Mouse (Mus musculus) myocyte (in vitro differentiated cells): ENCODE data around the gene Prkcq. TPM values are rescaled to one million over a fixed set of nuclear protein-coding genes. Genes with fewer than 3 reads are reported as not detected.

Experiments used
- H3K27me3 ChIP-seq: one replicate; pipeline ENCODE4 v1.6.1; 2011; ENCODE audit not compliant: control insufficient read depth, insufficient read depth, insufficient read length
- H3K36me3 ChIP-seq: one replicate; pipeline ENCODE4 v1.6.1; 2011; ENCODE audit not compliant: control insufficient read depth, insufficient read depth
- H3K4me2 ChIP-seq: one replicate; pipeline ENCODE4 v1.6.1; 2011; ENCODE audit warnings: low read depth, control low read depth
- H3K4me3 ChIP-seq: one replicate; pipeline ENCODE4 v1.5.1; 2011; ENCODE audit warnings: mild to moderate bottlenecking, control low read depth, moderate library complexity
- H3K79me2 ChIP-seq: one replicate; pipeline ENCODE4 v1.6.1; 2011; ENCODE audit not compliant: control insufficient read depth, insufficient read depth
- H3ac ChIP-seq: one replicate; pipeline ENCODE4 v1.6.1; 2011; ENCODE audit not compliant: control insufficient read depth, insufficient read length
- CEBPB ChIP-seq: IDR thresholded peaks from 2 replicates; pipeline ENCODE4 v1.6.1; 2011; ENCODE audit warnings: mild to moderate bottlenecking, moderate library complexity; ENCODE audit not compliant: poor library complexity, insufficient read depth, severe bottlenecking
- E2F4 ChIP-seq: IDR thresholded peaks from one replicate; pipeline ENCODE4 v1.6.1; 2011; ENCODE audit warnings: mild to moderate bottlenecking, control low read depth, moderate library complexity; ENCODE audit not compliant: insufficient read depth
- MAX ChIP-seq: IDR thresholded peaks from one replicate; pipeline ENCODE4 v1.6.1; 2011; ENCODE audit warnings: low read depth, mild to moderate bottlenecking, control low read depth
- MYOD1 ChIP-seq, 3 experiments: IDR thresholded peaks; one replicate each; pipeline ENCODE4 v1.6.1; 2011; ENCODE audit warnings: control low read depth in 2 of 3, low read depth in 2 of 3, mild to moderate bottlenecking in 2 of 3, moderate library complexity in 1 of 3; ENCODE audit not compliant: insufficient read length in 2 of 3, control insufficient read depth in 1 of 3
- MYOG ChIP-seq, 3 experiments: IDR thresholded peaks; one replicate each; pipeline ENCODE4 v1.6.1; 2011; ENCODE audit warnings: control low read depth in 2 of 3, low read depth in 2 of 3, mild to moderate bottlenecking in 2 of 3; ENCODE audit not compliant: insufficient read length in 2 of 3, control insufficient read depth in 1 of 3, insufficient read depth in 1 of 3
- POLR2A ChIP-seq: IDR thresholded peaks from one replicate; pipeline ENCODE4 v1.6.1; 2011; ENCODE audit warnings: low read depth, mild to moderate bottlenecking, control low read depth, moderate library complexity; ENCODE audit not compliant: insufficient read length
- POLR2AphosphoS2 ChIP-seq: IDR thresholded peaks from one replicate; pipeline ENCODE4 v1.6.1; 2011; ENCODE audit warnings: low read depth, control low read depth; ENCODE audit not compliant: insufficient read length
- REST ChIP-seq: IDR thresholded peaks from one replicate; pipeline ENCODE4 v1.6.1; 2011; ENCODE audit warnings: mild to moderate bottlenecking, control low read depth, moderate library complexity; ENCODE audit not compliant: insufficient read depth, insufficient read length
- SRF ChIP-seq: IDR thresholded peaks from one replicate; pipeline ENCODE4 v1.6.1; 2011; ENCODE audit warnings: low read depth; ENCODE audit not compliant: control insufficient read depth, insufficient read length
- TCF12 ChIP-seq: IDR thresholded peaks from one replicate; pipeline ENCODE4 v1.6.1; 2011; ENCODE audit warnings: mild to moderate bottlenecking, control low read depth; ENCODE audit not compliant: poor library complexity, insufficient read depth, severe bottlenecking
- TCF3 ChIP-seq: IDR thresholded peaks from one replicate; pipeline ENCODE4 v1.6.1; 2011; ENCODE audit warnings: low read depth, control low read depth; ENCODE audit not compliant: insufficient read length
- USF1 ChIP-seq: IDR thresholded peaks from one replicate; pipeline ENCODE4 v1.6.1; 2011; ENCODE audit warnings: low read depth, mild to moderate bottlenecking, control low read depth, moderate library complexity
- polyA plus RNA-seq: library from polyadenylated mRNA; unstranded; fragments of >200 nt; fragmentation: generic; extraction: Trizol; gene quantifications from one replicate; pipeline ENCODE4 v1.2.1, GENCODE M21; 2012; ENCODE audit warnings: missing spikeins

Prkcq gene
- polyA plus RNA-seq, 1 experiment: 0.02 TPM

DNA sequence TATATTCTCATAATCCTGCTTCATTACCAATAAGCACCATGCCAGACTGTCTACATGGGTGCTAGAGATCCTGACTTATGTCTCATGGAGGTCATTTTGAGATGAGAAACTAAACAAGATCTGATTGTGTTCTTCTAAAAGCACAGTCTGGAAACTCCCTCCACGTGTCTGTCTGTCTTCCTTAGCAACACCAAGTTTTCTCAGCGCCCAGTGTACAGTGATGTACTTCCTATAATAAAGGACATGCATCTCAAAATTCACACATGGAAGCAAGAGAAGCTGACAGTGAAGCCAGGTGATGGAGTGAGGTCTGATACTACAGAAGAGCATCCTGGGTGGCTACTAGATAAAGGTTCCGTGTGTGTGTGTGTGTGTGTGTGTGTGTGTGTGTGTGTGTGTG is 11.2 kb upstream of the Prkcq start:
- Histone ChIP-seq H3ac (no peak overlapping the region), H3K4me3 (no peak overlapping the region), H3K79me2 (no peaks in the 10 kb centered on the region), H3K36me3 (no peaks in the 10 kb centered on the region), H3K4me2 (no peak overlapping the region), H3K27me3 (no peaks in the 10 kb centered on the region)
- TF ChIP-seq CEBPB (no peak), E2F4 (no peak), POLR2AphosphoS2 (no peak), TCF3 (no peak), MYOG (IDR thresholded peaks at IDR 0.05; ENCODE audit: control insufficient read depth in 1 of 3, insufficient read depth in 1 of 3, insufficient read length in 2 of 3, low read depth in 2 of 3) (no peak)

DNA sequence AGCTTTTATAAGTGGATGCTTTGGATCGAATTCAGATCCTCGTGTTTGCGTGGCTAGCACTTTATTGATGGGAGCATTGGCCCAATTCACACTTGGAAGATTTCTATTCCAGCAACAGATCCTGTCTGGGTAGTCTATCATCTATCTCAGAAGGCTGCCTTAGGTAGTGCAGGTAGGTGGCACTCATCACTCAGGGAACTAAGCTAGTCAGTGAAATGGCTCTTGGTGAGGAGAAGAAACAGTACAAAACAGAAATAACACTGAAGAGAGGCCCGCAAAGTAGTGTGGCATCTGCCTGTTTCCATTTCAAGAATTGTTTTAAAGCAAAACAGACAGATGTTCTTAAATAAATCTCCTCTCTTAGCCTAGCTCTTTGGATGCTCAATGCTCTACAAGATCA is 10.6 kb upstream of the Prkcq start:
- Histone ChIP-seq H3K36me3 (no peaks in the 10 kb centered on the region), H3ac (no peak overlapping the region), H3K4me3 (no peak overlapping the region), H3K27me3 (no peaks in the 10 kb centered on the region), H3K79me2 (no peaks in the 10 kb centered on the region), H3K4me2 (no peak overlapping the region)
- TF ChIP-seq MYOG (IDR thresholded peaks at IDR 0.05; ENCODE audit: control insufficient read depth in 1 of 3, insufficient read depth in 1 of 3, insufficient read length in 2 of 3, low read depth in 2 of 3): no peak
- TF ChIP-seq CEBPB: no peak
- TF ChIP-seq USF1: no peak
- TF ChIP-seq TCF12: no peak
- TF ChIP-seq POLR2AphosphoS2: no peak
- no peak for TF ChIP-seq TCF3
- no peak for TF ChIP-seq SRF
- no peak for TF ChIP-seq POLR2A
- TF ChIP-seq MYOD1 (IDR thresholded peaks at IDR 0.05; ENCODE audit: control insufficient read depth in 1 of 3, insufficient read length in 2 of 3, low read depth in 2 of 3): no peak
- no peak for TF ChIP-seq REST
- no peak for TF ChIP-seq E2F4
- TF ChIP-seq MAX: no peak

DNA sequence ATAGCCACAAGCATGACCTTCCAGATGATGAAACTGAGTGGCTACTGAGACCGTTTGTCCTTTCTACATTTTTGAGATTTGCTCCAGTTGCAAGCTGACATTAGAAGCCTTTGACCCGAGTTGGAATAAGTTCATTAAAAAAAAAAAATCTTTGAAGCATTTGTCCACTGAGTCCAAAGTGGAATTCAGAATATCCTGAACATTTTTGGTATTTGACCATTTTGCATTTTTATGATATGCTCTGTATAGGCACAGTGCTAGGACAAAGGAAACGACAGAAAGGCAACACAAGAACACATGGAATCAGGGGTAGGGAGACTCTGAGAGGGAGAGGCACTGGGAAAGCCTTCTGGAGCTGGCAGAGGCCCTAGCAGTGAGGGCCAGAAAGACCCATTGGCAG is 9.2 kb upstream of the Prkcq start:
- Histone ChIP-seq H3K4me3 (no peak overlapping the region), H3K4me2 (no peak overlapping the region), H3ac (no peak overlapping the region), H3K36me3 (no peaks in the 10 kb centered on the region), H3K79me2 (no peaks in the 10 kb centered on the region), H3K27me3 (no peaks in the 10 kb centered on the region)
- TF ChIP-seq REST (no peak), MYOD1 (IDR thresholded peaks at IDR 0.05; ENCODE audit: control insufficient read depth in 1 of 3, insufficient read length in 2 of 3, low read depth in 2 of 3) (no peak), E2F4 (no peak), USF1 (no peak), MAX (no peak), SRF (no peak), CEBPB (no peak), POLR2AphosphoS2 (no peak), POLR2A (no peak), TCF3 (no peak), MYOG (IDR thresholded peaks at IDR 0.05; ENCODE audit: control insufficient read depth in 1 of 3, insufficient read depth in 1 of 3, insufficient read length in 2 of 3, low read depth in 2 of 3) (no peak)

DNA sequence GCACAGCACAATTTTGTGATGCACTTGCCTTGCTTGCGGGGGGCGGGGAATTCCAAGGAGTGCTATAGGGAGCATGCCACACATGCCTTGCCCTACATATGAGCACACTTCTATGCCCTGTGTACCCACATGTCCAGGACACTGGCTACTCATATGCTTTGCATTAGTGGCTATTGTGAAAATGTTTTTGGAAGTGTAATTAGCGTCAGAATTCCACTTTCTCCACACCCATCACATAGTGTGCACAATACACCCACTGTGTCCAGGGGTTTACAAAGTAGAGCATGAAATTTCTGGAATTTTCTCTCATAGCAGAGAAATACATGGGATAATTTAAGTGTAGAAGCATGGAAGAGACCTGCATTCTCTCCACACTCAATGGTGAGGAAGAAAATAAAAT is 7.7 kb upstream of the Prkcq start:
- Histone ChIP-seq H3K4me2 (no peak overlapping the region), H3K27me3 (no peaks in the 10 kb centered on the region), H3ac (no peak overlapping the region), H3K36me3 (no peaks in the 10 kb centered on the region), H3K79me2 (no peaks in the 10 kb centered on the region), H3K4me3 (no peak overlapping the region)
- TF ChIP-seq REST: no peak
- no peak for TF ChIP-seq POLR2AphosphoS2
- no peak for TF ChIP-seq CEBPB
- TF ChIP-seq MAX: no peak
- no peak for TF ChIP-seq POLR2A
- no peak for TF ChIP-seq SRF
- TF ChIP-seq MYOD1 (IDR thresholded peaks at IDR 0.05; ENCODE audit: control insufficient read depth in 1 of 3, insufficient read length in 2 of 3, low read depth in 2 of 3): no peak
- TF ChIP-seq USF1: no peak
- TF ChIP-seq TCF12: no peak
- TF ChIP-seq MYOG (IDR thresholded peaks at IDR 0.05; ENCODE audit: control insufficient read depth in 1 of 3, insufficient read depth in 1 of 3, insufficient read length in 2 of 3, low read depth in 2 of 3): no peak
- TF ChIP-seq TCF3: no peak
- no peak for TF ChIP-seq E2F4

DNA sequence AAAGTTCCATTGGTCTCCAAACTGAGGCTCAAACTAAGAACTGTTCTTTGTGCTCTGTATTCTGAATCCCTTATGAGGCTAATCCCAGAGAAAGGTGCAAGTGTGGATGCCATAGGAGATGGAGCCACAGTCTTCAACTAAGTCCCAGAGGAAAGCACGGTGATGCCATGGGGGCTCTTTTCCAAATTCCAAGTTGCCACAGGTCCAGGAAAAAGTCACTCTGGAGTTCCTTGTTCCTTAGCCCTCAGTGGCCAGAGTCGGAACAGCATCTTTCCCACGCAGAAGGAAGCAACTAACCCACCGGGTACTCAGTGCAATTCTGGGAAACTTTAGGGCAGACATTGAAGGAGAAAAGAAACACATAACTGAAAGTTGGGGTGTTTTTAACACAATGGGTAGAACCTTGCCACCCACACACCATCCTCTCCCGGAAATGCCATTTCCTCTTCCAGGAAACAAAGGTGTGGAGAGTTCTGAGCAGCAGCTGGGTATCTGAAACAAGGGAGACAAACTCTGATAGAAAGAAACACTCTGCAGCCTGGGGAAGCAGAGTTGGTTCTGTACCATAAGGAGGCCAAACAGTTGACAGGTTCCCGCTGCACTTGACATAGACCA is 2.1 kb upstream of the Prkcq start:
- no peak overlapping the region for H3K4me3 ChIP-seq
- H3K36me3 ChIP-seq: no peaks in the 10 kb centered on the region
- H3ac ChIP-seq: no peak overlapping the region
- no peaks in the 10 kb centered on the region for H3K79me2 ChIP-seq
- TF ChIP-seq USF1 (no peak), E2F4 (no peak), SRF (no peak), MAX (no peak), TCF3 (no peak), MYOD1 (IDR thresholded peaks at IDR 0.05; ENCODE audit: control insufficient read depth in 1 of 3, insufficient read length in 2 of 3, low read depth in 2 of 3) (no peak), CEBPB (no peak), MYOG (IDR thresholded peaks at IDR 0.05; ENCODE audit: control insufficient read depth in 1 of 3, insufficient read depth in 1 of 3, insufficient read length in 2 of 3, low read depth in 2 of 3) (no peak), REST (no peak), POLR2A (no peak)
- H3K27me3 ChIP-seq: peaks cover 13% of the 10 kb centered on the region
- no peak overlapping the region for H3K4me2 ChIP-seq
